Mouse (Mus musculus): ENCODE measurements around the gene Gm26602. TPM values are rescaled to one million over a fixed set of nuclear protein-coding genes. Genes with fewer than 3 reads are reported as not detected.

Gm26602 gene
- polyA plus RNA-seq, 1 experiment: not detected

DNA sequence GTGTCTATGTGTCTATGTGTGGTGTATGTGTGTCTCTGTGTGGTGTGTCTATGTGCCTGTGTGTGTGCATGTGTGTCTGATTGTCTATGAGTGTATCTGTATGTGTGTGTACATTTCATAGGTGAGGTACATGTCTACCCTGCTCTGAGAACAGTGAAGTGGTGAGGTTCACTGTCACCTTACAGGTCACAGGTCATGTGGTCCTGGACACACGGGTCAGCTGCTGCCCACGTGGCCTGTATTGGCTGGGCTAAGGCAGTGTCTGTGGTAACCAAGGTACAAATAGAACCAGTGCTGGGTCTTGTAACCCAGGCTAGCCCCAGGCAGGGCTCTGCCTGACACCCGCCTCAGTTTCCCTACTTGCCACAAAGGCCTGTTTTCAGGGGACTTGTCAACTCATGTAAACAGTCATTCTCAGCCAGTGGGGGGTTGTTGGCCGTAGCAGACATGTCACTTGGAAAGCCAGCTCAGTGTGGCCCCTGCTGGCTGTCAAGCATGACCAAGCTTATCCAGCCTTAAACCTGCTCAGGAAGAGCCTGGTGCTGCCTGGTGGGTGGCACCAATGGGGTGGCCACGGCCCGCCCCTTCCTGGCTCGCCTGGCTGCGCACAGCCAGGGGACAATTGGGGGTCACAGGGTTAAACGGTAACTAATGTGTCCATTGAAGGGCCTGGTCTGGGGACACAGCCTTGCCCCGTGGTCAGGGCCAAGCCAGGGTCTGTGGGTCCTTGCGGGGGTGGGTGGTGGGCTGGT, 27.3 kb downstream of the Gm26602 start:
- no peak overlapping the region for H3K4me3 ChIP-seq (ENCODE audit: insufficient read depth, low read length)
- H3K27ac ChIP-seq (ENCODE audit: insufficient read depth, low read length): no peak overlapping the region
- H3K4me1 ChIP-seq (ENCODE audit: control insufficient read depth, insufficient read depth, low read length): peaks cover 3% of the 10 kb centered on the region; the same call in 1 of the 2 replicates
- TF ChIP-seq POLR2A (IDR thresholded peaks at IDR 0.05; ENCODE audit: extremely low read depth, insufficient read depth, low read length) (no peak), CTCF (IDR thresholded peaks at IDR 0.05; ENCODE audit: extremely low read depth, insufficient read depth, low read length) (no peak)

DNA sequence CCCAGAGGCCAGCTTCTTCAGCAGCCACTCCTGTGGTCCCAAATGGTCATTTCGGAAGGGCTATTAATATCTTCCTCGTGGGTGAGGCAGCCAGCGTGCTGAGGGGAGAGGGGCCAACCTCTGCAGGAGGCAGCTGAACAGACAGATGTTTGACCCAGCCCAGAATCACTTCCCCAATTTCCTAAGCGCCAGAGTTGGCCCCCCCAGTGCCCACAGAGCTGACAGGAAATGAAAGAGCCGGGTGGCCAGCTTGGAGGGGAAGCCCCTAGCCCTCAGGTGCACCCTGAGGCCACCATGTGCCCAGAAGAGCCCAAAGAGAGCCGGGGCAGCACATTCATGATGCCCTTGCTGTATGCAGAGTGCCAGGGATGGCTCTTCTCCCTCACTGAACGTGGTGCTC, 30.1 kb downstream of the Gm26602 start:
- no peak overlapping the region for H3K4me3 ChIP-seq (ENCODE audit: insufficient read depth, low read length)
- no peak for TF ChIP-seq CTCF (IDR thresholded peaks at IDR 0.05; ENCODE audit: extremely low read depth, insufficient read depth, low read length)
- no peak for TF ChIP-seq POLR2A (IDR thresholded peaks at IDR 0.05; ENCODE audit: extremely low read depth, insufficient read depth, low read length)
- peaks cover 3% of the 10 kb centered on the region; the same call in 1 of the 2 replicates for H3K4me1 ChIP-seq (ENCODE audit: control insufficient read depth, insufficient read depth, low read length)
- H3K27ac ChIP-seq (ENCODE audit: insufficient read depth, low read length): no peak overlapping the region

- Histone ChIP-seq H3K4me1 (ENCODE audit: control insufficient read depth, insufficient read depth, low read length) (no peaks in the 10 kb centered on the region), H3K27ac (ENCODE audit: insufficient read depth, low read length) (no peak overlapping the region), H3K4me3 (ENCODE audit: insufficient read depth, low read length) (no peak overlapping the region)
- no peak for TF ChIP-seq CTCF (IDR thresholded peaks at IDR 0.05; ENCODE audit: extremely low read depth, insufficient read depth, low read length)
- no peak for TF ChIP-seq POLR2A (IDR thresholded peaks at IDR 0.05; ENCODE audit: extremely low read depth, insufficient read depth, low read length)
These were observed 32.3 kb downstream of the Gm26602 start for GRCm38 (mm10) chr10:79942988-79943387.

DNA sequence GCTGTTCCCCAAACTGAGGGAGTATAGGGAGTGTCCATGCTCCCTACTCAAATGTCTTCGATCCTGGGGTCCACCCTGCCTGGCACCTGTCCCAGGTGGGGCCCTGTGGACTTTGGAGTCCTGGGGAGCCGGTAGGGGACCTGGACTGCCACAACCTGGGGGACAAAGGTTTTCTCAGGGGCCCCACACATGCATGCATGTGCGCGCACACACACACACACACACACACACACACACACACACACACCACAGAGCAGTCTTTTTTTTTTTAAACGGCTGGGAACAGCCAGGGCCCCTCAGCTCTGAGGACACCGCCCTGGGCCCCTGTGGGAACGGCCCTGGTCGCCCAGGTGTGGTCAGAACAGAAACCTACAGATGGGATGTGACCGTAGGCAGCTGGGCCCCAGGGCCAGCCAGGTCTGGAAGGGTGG, 32.8 kb downstream of the Gm26602 start:
- Histone ChIP-seq H3K27ac (ENCODE audit: insufficient read depth, low read length) (no peak overlapping the region), H3K4me1 (ENCODE audit: control insufficient read depth, insufficient read depth, low read length) (no peaks in the 10 kb centered on the region), H3K4me3 (ENCODE audit: insufficient read depth, low read length) (no peak overlapping the region)
- no peak for TF ChIP-seq POLR2A (IDR thresholded peaks at IDR 0.05; ENCODE audit: extremely low read depth, insufficient read depth, low read length)
- TF ChIP-seq CTCF (IDR thresholded peaks at IDR 0.05; ENCODE audit: extremely low read depth, insufficient read depth, low read length): no peak

GRCm38 (mm10) chr10:79945507-79946234, 35.0 kb downstream of the Gm26602 start:
- TF ChIP-seq POLR2A (IDR thresholded peaks at IDR 0.05; ENCODE audit: extremely low read depth, insufficient read depth, low read length) (no peak), CTCF (IDR thresholded peaks at IDR 0.05; ENCODE audit: extremely low read depth, insufficient read depth, low read length) (no peak)
- H3K4me1 ChIP-seq (ENCODE audit: control insufficient read depth, insufficient read depth, low read length): no peaks in the 10 kb centered on the region
- H3K27ac ChIP-seq (ENCODE audit: insufficient read depth, low read length): no peak overlapping the region
- no peak overlapping the region for H3K4me3 ChIP-seq (ENCODE audit: insufficient read depth, low read length)

- TF ChIP-seq CTCF (IDR thresholded peaks at IDR 0.05; ENCODE audit: extremely low read depth, insufficient read depth, low read length) (no peak), POLR2A (IDR thresholded peaks at IDR 0.05; ENCODE audit: extremely low read depth, insufficient read depth, low read length) (no peak)
- H3K27ac ChIP-seq (ENCODE audit: insufficient read depth, low read length): no peak overlapping the region
- no peak overlapping the region for H3K4me3 ChIP-seq (ENCODE audit: insufficient read depth, low read length)
- H3K4me1 ChIP-seq (ENCODE audit: control insufficient read depth, insufficient read depth, low read length): no peaks in the 10 kb centered on the region
These were observed 36.2 kb downstream of the Gm26602 start for GRCm38 (mm10) chr10:79946752-79947322.

DNA sequence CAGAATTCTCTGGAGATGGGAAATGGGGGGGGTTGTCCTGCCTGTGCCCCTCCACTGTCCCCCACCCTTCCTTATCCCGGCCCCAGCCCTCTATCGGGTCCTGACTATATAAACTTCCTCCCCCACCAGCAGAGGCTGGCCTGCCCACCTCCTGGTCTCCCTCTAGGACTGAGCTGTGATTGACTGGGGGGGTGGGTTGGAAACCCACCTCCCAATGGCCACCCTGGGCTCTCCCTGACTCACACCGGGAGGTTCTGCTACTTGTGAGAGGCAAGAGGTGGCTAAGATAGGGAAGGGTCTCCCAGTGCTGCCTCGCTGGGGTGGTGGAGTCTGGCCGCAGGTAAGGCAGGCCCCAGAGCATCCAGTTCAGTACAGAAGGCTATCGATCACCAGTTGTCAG, 36.8 kb downstream of the Gm26602 start:
- TF ChIP-seq CTCF (IDR thresholded peaks at IDR 0.05; ENCODE audit: extremely low read depth, insufficient read depth, low read length): no peak
- TF ChIP-seq POLR2A (IDR thresholded peaks at IDR 0.05; ENCODE audit: extremely low read depth, insufficient read depth, low read length): no peak

GRCm38 (mm10) chr10:79949873-79950272, 39.2 kb downstream of the Gm26602 start:
- H3K27ac ChIP-seq (ENCODE audit: insufficient read depth, low read length): no peak overlapping the region
- H3K4me1 ChIP-seq (ENCODE audit: control insufficient read depth, insufficient read depth, low read length): no peaks in the 10 kb centered on the region
- TF ChIP-seq CTCF (IDR thresholded peaks at IDR 0.05; ENCODE audit: extremely low read depth, insufficient read depth, low read length) (no peak), POLR2A (IDR thresholded peaks at IDR 0.05; ENCODE audit: extremely low read depth, insufficient read depth, low read length) (no peak)
- no peak overlapping the region for H3K4me3 ChIP-seq (ENCODE audit: insufficient read depth, low read length)

More for the DNA sequence above, 36.8 kb downstream of the Gm26602 start:
- Histone ChIP-seq H3K4me3 (ENCODE audit: insufficient read depth, low read length) (no peak overlapping the region), H3K27ac (ENCODE audit: insufficient read depth, low read length) (no peak overlapping the region), H3K4me1 (ENCODE audit: control insufficient read depth, insufficient read depth, low read length) (no peaks in the 10 kb centered on the region)

DNA sequence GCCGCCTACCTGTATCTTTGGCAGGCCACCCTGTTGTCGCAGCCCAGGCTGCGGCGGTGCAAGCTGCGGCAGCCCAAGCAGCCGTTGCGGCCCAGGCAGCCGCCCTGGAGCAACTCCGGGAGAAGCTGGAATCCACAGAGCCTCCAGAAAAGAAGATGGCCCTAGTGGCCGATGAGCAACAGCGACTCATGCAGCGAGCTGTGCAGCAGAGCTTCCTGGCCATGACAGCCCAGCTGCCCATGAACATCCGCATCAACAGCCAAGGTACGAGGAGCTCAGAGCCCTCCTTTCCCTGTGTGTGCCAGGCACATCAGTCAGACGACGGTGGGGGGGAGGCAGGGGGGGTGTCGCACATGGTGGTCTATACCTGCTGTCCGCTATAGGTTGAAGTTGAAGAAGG, 40.0 kb downstream of the Gm26602 start:
- H3K27ac ChIP-seq (ENCODE audit: insufficient read depth, low read length): no peak overlapping the region

More for the DNA sequence above, 40.0 kb downstream of the Gm26602 start:
- H3K4me3 ChIP-seq (ENCODE audit: insufficient read depth, low read length): no peak overlapping the region
- TF ChIP-seq POLR2A (IDR thresholded peaks at IDR 0.05; ENCODE audit: extremely low read depth, insufficient read depth, low read length) (no peak), CTCF (IDR thresholded peaks at IDR 0.05; ENCODE audit: extremely low read depth, insufficient read depth, low read length) (no peak)
- no peaks in the 10 kb centered on the region for H3K4me1 ChIP-seq (ENCODE audit: control insufficient read depth, insufficient read depth, low read length)

Data from cortical plate, adult 2 months (tissue).